Mouse (Mus musculus) hematopoietic stem cell, adult 5-6 weeks (primary cell): ENCODE data around the gene Oaz2. TPM values are rescaled to one million over a fixed set of nuclear protein-coding genes. Genes with fewer than 3 reads are reported as not detected.
A peak's percentile ranks its signal among the peaks of the same experiment; 100 is the strongest.
"Not testable (repeated sequence)": the region's sequence is repeated elsewhere in the genome, so short reads cannot be mapped to it uniquely, and the experiment has no call there.

Experiments
- ATAC-seq, 2 experiments: fragments of 125-278 bp in 1 of 2; replicated peaks in 1 of 2; 2 replicates each; pipeline ENCODE4 v1.8.0; 2016 to 2017; ENCODE audit warnings: inconsistent platforms in 2 of 2, mild to moderate bottlenecking in 2 of 2, moderate number of reproducible peaks in 2 of 2, low read depth in 1 of 2, moderate TSS enrichment in 1 of 2; ENCODE audit not compliant: low FRiP score in 2 of 2, poor library complexity in 2 of 2, severe bottlenecking in 2 of 2, insufficient read depth in 1 of 2, low TSS enrichment in 1 of 2
- total RNA-seq: library from RNA; stranded (forward); fragments of 172-1452, 232-1000 nt; gene quantifications from 2 replicates; pipeline ENCODE4 v1.2.3, GENCODE M21; 2017

Gene Oaz2
- total RNA-seq, 1 experiment from 2014 or later, result 58.5 TPM

GRCm38 (mm10) chr9:65645984-65646383 lies 21.8 kb upstream of the Oaz2 start:
- no peak for ATAC-seq

- no peak for ATAC-seq
These were observed 21.0 kb upstream of the Oaz2 start for GRCm38 (mm10) chr9:65646782-65647181.

GRCm38 (mm10) chr9:65648730-65649129 lies 19.1 kb upstream of the Oaz2 start:
- no peak for ATAC-seq

- ATAC-seq, result no peak
These were observed 17.8 kb upstream of the Oaz2 start for GRCm38 (mm10) chr9:65649997-65650396.

GRCm38 (mm10) chr9:65651957-65652356 lies 15.8 kb upstream of the Oaz2 start:
- not testable (repeated sequence) for ATAC-seq

- no peak for ATAC-seq
These were observed 14.1 kb upstream of the Oaz2 start for GRCm38 (mm10) chr9:65653741-65654140.

GRCm38 (mm10) chr9:65654700-65655237 lies 13.0 kb upstream of the Oaz2 start:
- no peak for ATAC-seq

- peak; percentile 82 to 93 for ATAC-seq
These were observed 12.3 kb upstream of the Oaz2 start for GRCm38 (mm10) chr9:65655540-65655939.

- no peak for ATAC-seq
These were observed 10.6 kb upstream of the Oaz2 start for GRCm38 (mm10) chr9:65657218-65657617.

- no peak for ATAC-seq
These were observed 6.8 kb upstream of the Oaz2 start for GRCm38 (mm10) chr9:65661029-65661428.

- no peak for ATAC-seq
These were observed 6.3 kb upstream of the Oaz2 start for GRCm38 (mm10) chr9:65661493-65661892.

- ATAC-seq, result peak; percentile 32 to 71; a peak in 3 of 4 replicates
These were observed 3.6 kb upstream of the Oaz2 start for GRCm38 (mm10) chr9:65664163-65664562.

- ATAC-seq, result peak; percentile 74 to 76
These were observed 1.8 kb upstream of the Oaz2 start for GRCm38 (mm10) chr9:65666042-65666441.

- ATAC-seq, result 0 out of 4 replicates have a peak, but pooled peaks of 1 of the 2 experiments have one; percentile 10
These were observed 3.7 kb downstream of the Oaz2 start for GRCm38 (mm10) chr9:65671431-65671931.

GRCm38 (mm10) chr9:65672996-65673395 lies 5.2 kb downstream of the Oaz2 start:
- no peak for ATAC-seq

- peak in 1 of 2 experiments; percentile 4; a peak in 1 of 4 replicates for ATAC-seq
These were observed 7.9 kb downstream of the Oaz2 start for GRCm38 (mm10) chr9:65675461-65676357.

- peak; percentile 91 to 98 for ATAC-seq
These were observed 8.7 kb downstream of the Oaz2 start for GRCm38 (mm10) chr9:65676358-65677118.

- ATAC-seq, result no peak
These were observed 9.3 kb downstream of the Oaz2 start for GRCm38 (mm10) chr9:65677119-65677462.
